Mouse (Mus musculus) limb, embryonic 12.5 days (tissue): Measurements from ENCODE around the gene Trappc2l. TPM values are rescaled to one million over a fixed set of nuclear protein-coding genes. Genes with fewer than 3 reads are reported as not detected.

ENCODE experiments used
- ATAC-seq: fragments of 200-750 bp; cut with Nextera tagmentation; 2 replicates; pipeline ENCODE4 v1.8.0; 2017; ENCODE audit warnings: low read depth, moderate TSS enrichment; ENCODE audit not compliant: insufficient number of reproducible peaks, insufficient read depth, low FRiP score, low TSS enrichment
- H3K27ac ChIP-seq: fragments of 300-500 bp; sonication (generic); 2 replicates; pipeline ENCODE4 v1.5.1; 2016; ENCODE audit warnings: mild to moderate bottlenecking, moderate library complexity
- H3K27me3 ChIP-seq: fragments of 300-500 bp; sonication (generic); 2 replicates; pipeline ENCODE4 v1.6.1; 2016; ENCODE audit warnings: mild to moderate bottlenecking, moderate library complexity
- H3K36me3 ChIP-seq: fragments of 300-500 bp; sonication (generic); 2 replicates; pipeline ENCODE4 v1.6.1; 2016; ENCODE audit warnings: mild to moderate bottlenecking, moderate library complexity
- H3K4me1 ChIP-seq: fragments of 300-500 bp; sonication (generic); replicated peaks from 2 replicates; pipeline ENCODE4 v1.6.1; 2016
- H3K4me2 ChIP-seq: fragments of 300-500 bp; sonication (generic); 2 replicates; pipeline ENCODE4 v1.6.1; 2016; ENCODE audit warnings: mild to moderate bottlenecking, moderate library complexity
- H3K4me3 ChIP-seq: fragments of 300-500 bp; sonication (generic); replicated peaks from 2 replicates; pipeline ENCODE4 v1.5.1; 2016; ENCODE audit warnings: mild to moderate bottlenecking
- H3K9ac ChIP-seq: fragments of 300-500 bp; sonication (generic); replicated peaks from 2 replicates; pipeline ENCODE4 v1.6.1; 2016; ENCODE audit warnings: mild to moderate bottlenecking, moderate library complexity
- H3K9me3 ChIP-seq: fragments of 300-500 bp; sonication (generic); 2 replicates; pipeline ENCODE4 v1.6.1; 2016; ENCODE audit warnings: mild to moderate bottlenecking, moderate library complexity
- WGBS: fragments of 180-500 bp; shearing (Covaris S2); methylation state at CpG from one replicate; pipeline ENCODE4 v1.1.7; 2016; 5-methylcytosine and 5-hydroxymethylcytosine counted together
- polyA plus RNA-seq: library from polyadenylated mRNA; unstranded; fragments of >200 nt; fragmentation: Nextera tagmentation; extraction: Ambion mirVana; gene quantifications from 2 replicates; pipeline ENCODE4 v1.2.1, GENCODE M21; 2016

Gene Trappc2l
- polyA plus RNA-seq: 39.0 and 48.0 TPM in 2 replicates

- under 1% methylated on average over 53 of the region's 57 CpGs for WGBS
- peaks cover 27% of the 10 kb centered on the region for H3K4me1 ChIP-seq
- ATAC-seq: peak; percentile 95
- H3K36me3 ChIP-seq: peaks cover 15% of the 10 kb centered on the region; the same call in 1 of the 2 replicates
- H3K9me3 ChIP-seq: no peaks in the 10 kb centered on the region
- H3K4me3 ChIP-seq: peak within 1 kb of the TSS; percentile 59
- peak within 1 kb of the TSS; percentile 90 for H3K4me2 ChIP-seq
- H3K27ac ChIP-seq: peak within 1 kb of the TSS; percentile 37; the same call in 1 of the 2 replicates
- peak within 1 kb of the TSS; percentile 73 for H3K9ac ChIP-seq
- H3K27me3 ChIP-seq: no peaks in the 10 kb centered on the region
Measured at GRCm38 (mm10) chr8:122611295-122612133, at the start of gene Trappc2l, which contains the start of gene Galns. Trappc2l (plus strand) TSS chr8:122611640. Galns (minus strand) TSS chr8:122611463.

- H3K9me3 ChIP-seq: no peaks in the 10 kb centered on the region
- no peak overlapping the region for H3K4me3 ChIP-seq
- no peak overlapping the region for H3K9ac ChIP-seq
- peaks cover 7% of the 10 kb centered on the region for H3K36me3 ChIP-seq
- no peak for ATAC-seq
- no peak overlapping the region for H3K4me2 ChIP-seq
- 0 out of 2 replicates have a peak overlapping the region, but pooled peaks have one; percentile 20 for H3K27ac ChIP-seq
- 78% methylated on average over 25 of the region's 25 CpGs for WGBS
- H3K27me3 ChIP-seq: no peaks in the 10 kb centered on the region
- H3K4me1 ChIP-seq: peaks cover 26% of the 10 kb centered on the region
Measured at GRCm38 (mm10) chr8:122564363-122565352, 46.8 kb upstream of the Trappc2l start.

- Histone ChIP-seq H3K4me3 (peak overlapping the region; percentile 92), H3K27ac (peak overlapping the region; percentile 95), H3K27me3 (no peaks in the 10 kb centered on the region), H3K36me3 (peaks cover 28% of the 10 kb centered on the region), H3K9ac (peak overlapping the region; percentile 93), H3K4me1 (peaks cover 29% of the 10 kb centered on the region), H3K9me3 (no peaks in the 10 kb centered on the region), H3K4me2 (peak overlapping the region; percentile 84)
- no peak for ATAC-seq
- WGBS: 60% methylated on average over 6 of the region's 6 CpGs
Measured at GRCm38 (mm10) chr8:122566766-122567165, 44.7 kb upstream of the Trappc2l start.

GRCm38 (mm10) chr8:122567361-122568108 is 43.9 kb upstream of the Trappc2l start, which contains the start of gene Cdt1:
Cdt1 (plus strand) TSS chr8:122568015.
- peak within 1 kb of the TSS; percentile 93 for H3K9ac ChIP-seq
- WGBS: under 1% methylated on average over 62 of the region's 62 CpGs
- H3K27ac ChIP-seq: peak within 1 kb of the TSS; percentile 95
- H3K4me3 ChIP-seq: peak within 1 kb of the TSS; percentile 92
- ATAC-seq: peak; percentile 94
- no peaks in the 10 kb centered on the region for H3K9me3 ChIP-seq
- H3K4me2 ChIP-seq: peak within 1 kb of the TSS; percentile 84
- no peaks in the 10 kb centered on the region for H3K27me3 ChIP-seq
- peaks cover 32% of the 10 kb centered on the region for H3K4me1 ChIP-seq
- peaks cover 36% of the 10 kb centered on the region for H3K36me3 ChIP-seq

GRCm38 (mm10) chr8:122568109-122568504 is 43.3 kb upstream of the Trappc2l start:
- WGBS: under 1% methylated on average over 34 of the region's 34 CpGs
- peak; percentile 46 for ATAC-seq

GRCm38 (mm10) chr8:122568881-122569309 is 42.5 kb upstream of the Trappc2l start:
- H3K4me1 ChIP-seq: peaks cover 32% of the 10 kb centered on the region
- peak overlapping the region; percentile 84 for H3K4me2 ChIP-seq
- H3K36me3 ChIP-seq: peaks cover 49% of the 10 kb centered on the region

More at GRCm38 (mm10) chr8:122568109-122568504, 43.3 kb upstream of the Trappc2l start:
- Histone ChIP-seq H3K36me3 (peaks cover 42% of the 10 kb centered on the region), H3K4me3 (peak overlapping the region; percentile 92), H3K4me1 (peaks cover 32% of the 10 kb centered on the region), H3K27ac (peak overlapping the region; percentile 95), H3K27me3 (no peaks in the 10 kb centered on the region), H3K9ac (peak overlapping the region; percentile 93), H3K4me2 (peak overlapping the region; percentile 84), H3K9me3 (no peaks in the 10 kb centered on the region)

GRCm38 (mm10) chr8:122569329-122569728 is 42.1 kb upstream of the Trappc2l start:
- Histone ChIP-seq H3K27ac (peak overlapping the region; percentile 53), H3K4me1 (peaks cover 33% of the 10 kb centered on the region)

More at GRCm38 (mm10) chr8:122568881-122569309, 42.5 kb upstream of the Trappc2l start:
- Histone ChIP-seq H3K9ac (peak overlapping the region; percentile 93), H3K27me3 (no peaks in the 10 kb centered on the region), H3K27ac (peak overlapping the region; percentile 53), H3K9me3 (no peaks in the 10 kb centered on the region), H3K4me3 (peak overlapping the region; percentile 92)
- 9% methylated on average over 10 of the region's 10 CpGs for WGBS
- no peak for ATAC-seq

GRCm38 (mm10) chr8:122569996-122570395 is 41.4 kb upstream of the Trappc2l start:
- Histone ChIP-seq H3K9me3 (no peaks in the 10 kb centered on the region), H3K27me3 (no peaks in the 10 kb centered on the region), H3K4me2 (peak overlapping the region; percentile 84), H3K4me3 (0 out of 2 replicates have a peak overlapping the region, but pooled peaks have one; percentile 4), H3K27ac (no peak overlapping the region), H3K36me3 (peaks cover 60% of the 10 kb centered on the region), H3K9ac (no peak overlapping the region), H3K4me1 (peaks cover 36% of the 10 kb centered on the region)
- 97% methylated on average over 16 of the region's 16 CpGs for WGBS
- no peak for ATAC-seq

More at GRCm38 (mm10) chr8:122569329-122569728, 42.1 kb upstream of the Trappc2l start:
- no peak for ATAC-seq
- H3K9ac ChIP-seq: peak overlapping the region; percentile 93
- H3K27me3 ChIP-seq: no peaks in the 10 kb centered on the region
- H3K36me3 ChIP-seq: peaks cover 53% of the 10 kb centered on the region
- H3K9me3 ChIP-seq: no peaks in the 10 kb centered on the region
- H3K4me3 ChIP-seq: peak overlapping the region; percentile 92
- peak overlapping the region; percentile 84 for H3K4me2 ChIP-seq
- 83% methylated on average over 9 of the region's 9 CpGs for WGBS

GRCm38 (mm10) chr8:122571153-122571552 is 40.3 kb upstream of the Trappc2l start:
- WGBS: 92% methylated on average over 11 of the region's 11 CpGs
- no peaks in the 10 kb centered on the region for H3K9me3 ChIP-seq
- no peak for ATAC-seq
- peaks cover 63% of the 10 kb centered on the region for H3K36me3 ChIP-seq
- no peak overlapping the region for H3K27ac ChIP-seq
- H3K4me2 ChIP-seq: no peak overlapping the region
- H3K4me3 ChIP-seq: no peak overlapping the region
- no peak overlapping the region for H3K9ac ChIP-seq
- peaks cover 47% of the 10 kb centered on the region for H3K4me1 ChIP-seq
- no peaks in the 10 kb centered on the region for H3K27me3 ChIP-seq

GRCm38 (mm10) chr8:122571750-122572267 is 39.6 kb upstream of the Trappc2l start:
- Histone ChIP-seq H3K9ac (0 out of 2 replicates have a peak overlapping the region, but pooled peaks have one; percentile 18), H3K4me2 (no peak overlapping the region), H3K4me1 (peaks cover 43% of the 10 kb centered on the region), H3K4me3 (no peak overlapping the region), H3K36me3 (peaks cover 63% of the 10 kb centered on the region), H3K9me3 (no peaks in the 10 kb centered on the region), H3K27me3 (no peaks in the 10 kb centered on the region), H3K27ac (no peak overlapping the region)
- ATAC-seq: no peak
- WGBS: 94% methylated on average over 17 of the region's 17 CpGs
